Mouse (Mus musculus) heart, embryonic 11.5 days (tissue): ENCODE results near the gene Nes. TPM values are rescaled to one million over a fixed set of nuclear protein-coding genes. Genes with fewer than 3 reads are reported as not detected.
A peak's percentile ranks its signal among the peaks of the same experiment; 100 is the strongest.

Source experiments
- ATAC-seq: fragments of 200-750 bp; cut with Nextera tagmentation; replicated peaks from 2 replicates; pipeline ENCODE4 v1.8.0; 2017; ENCODE audit warnings: moderate library complexity; ENCODE audit not compliant: insufficient number of reproducible peaks, low FRiP score, low TSS enrichment
- H3K27ac ChIP-seq: fragments of 300-500 bp; sonication (generic); 2 replicates; pipeline ENCODE4 v1.5.1; 2014; ENCODE audit warnings: mild to moderate bottlenecking, low read depth, low read length
- H3K27me3 ChIP-seq: fragments of 300-500 bp; sonication (generic); 2 replicates; pipeline ENCODE4 v1.6.1; 2014; ENCODE audit warnings: mild to moderate bottlenecking, low read length, mixed read lengths; ENCODE audit not compliant: control insufficient read depth, insufficient read depth
- H3K36me3 ChIP-seq: fragments of 300-500 bp; sonication (generic); 2 replicates; pipeline ENCODE4 v1.6.1; 2014; ENCODE audit warnings: mild to moderate bottlenecking, low read length, moderate library complexity, mixed read lengths; ENCODE audit not compliant: control insufficient read depth, insufficient read depth
- H3K4me1 ChIP-seq: fragments of 300-500 bp; sonication (generic); 2 replicates; pipeline ENCODE4 v1.6.1; 2014; ENCODE audit warnings: low read length; ENCODE audit not compliant: control insufficient read depth, insufficient read depth
- H3K4me2 ChIP-seq: fragments of 300-500 bp; sonication (generic); 2 replicates; pipeline ENCODE4 v1.6.1; 2014; ENCODE audit warnings: mild to moderate bottlenecking, moderate library complexity
- H3K4me3 ChIP-seq: fragments of 300-500 bp; sonication (generic); 2 replicates; pipeline ENCODE4 v1.5.1; 2014; ENCODE audit warnings: low read depth, low read length
- H3K9ac ChIP-seq: fragments of 300-500 bp; sonication (generic); 2 replicates; pipeline ENCODE4 v1.6.1; 2014; ENCODE audit warnings: mild to moderate bottlenecking, low read depth, low read length, moderate library complexity
- H3K9me3 ChIP-seq: fragments of 300-500 bp; sonication (generic); replicated peaks from 2 replicates; pipeline ENCODE4 v1.6.1; 2016; ENCODE audit warnings: low read length; ENCODE audit not compliant: control insufficient read depth
- WGBS: fragments of 180-500 bp; shearing (Covaris S2); extraction: QIAGEN DNeasy Blood & Tissue Kit; methylation state at CpG from one replicate; pipeline ENCODE4 v1.1.7; 2014; ENCODE audit not compliant: insufficient replicate concordance; 5-methylcytosine and 5-hydroxymethylcytosine counted together
- polyA plus RNA-seq: library from polyadenylated mRNA; unstranded; fragments of >200 nt; fragmentation: Nextera tagmentation; extraction: Ambion mirVana; gene quantifications from 2 replicates; pipeline ENCODE4 v1.2.1, GENCODE M21; 2014

The Nes gene
- polyA plus RNA-seq, 1 experiment from 2014 or later = 15.1 TPM

GRCm38 (mm10) chr3:87935776-87936175 lies 35.1 kb upstream of the Nes start:
- no peak for ATAC-seq
- no peak overlapping the region for H3K4me3 ChIP-seq

GRCm38 (mm10) chr3:87940611-87941010 lies 30.3 kb upstream of the Nes start:
- Histone ChIP-seq H3K9me3 (no peaks in the 10 kb centered on the region), H3K4me2 (no peak overlapping the region), H3K4me1 (peaks cover 9% of the 10 kb centered on the region), H3K36me3 (peaks cover 28% of the 10 kb centered on the region), H3K27ac (no peak overlapping the region), H3K27me3 (peaks cover under 1% of the 10 kb centered on the region; the same call in 1 of the 2 replicates), H3K9ac (no peak overlapping the region), H3K4me3 (no peak overlapping the region)
- 77% methylated on average over 5 of the region's 5 CpGs for WGBS
- ATAC-seq = no peak

More at GRCm38 (mm10) chr3:87935776-87936175, 35.1 kb upstream of the Nes start:
- H3K9me3 ChIP-seq = no peaks in the 10 kb centered on the region
- H3K4me2 ChIP-seq = no peak overlapping the region
- no peak overlapping the region for H3K27ac ChIP-seq
- H3K36me3 ChIP-seq = peaks cover 30% of the 10 kb centered on the region
- H3K4me1 ChIP-seq = peaks cover 7% of the 10 kb centered on the region
- WGBS = 95% methylated on average over 2 of the region's 2 CpGs
- H3K9ac ChIP-seq = no peak overlapping the region
- H3K27me3 ChIP-seq = no peaks in the 10 kb centered on the region

- Histone ChIP-seq H3K4me3 (no peak overlapping the region), H3K27me3 (peaks cover 14% of the 10 kb centered on the region; the same call in 1 of the 2 replicates), H3K4me2 (no peak overlapping the region), H3K36me3 (peaks cover 28% of the 10 kb centered on the region), H3K9ac (no peak overlapping the region), H3K27ac (no peak overlapping the region), H3K4me1 (peaks cover 16% of the 10 kb centered on the region), H3K9me3 (no peaks in the 10 kb centered on the region)
- ATAC-seq = no peak
- 96% methylated on average over 2 of the region's 2 CpGs for WGBS
Observed at GRCm38 (mm10) chr3:87942471-87942870, 28.4 kb upstream of the Nes start.

- H3K27ac ChIP-seq = no peak overlapping the region
- no peak for ATAC-seq
- no peak overlapping the region for H3K4me3 ChIP-seq
- 77% methylated on average over 7 of the region's 7 CpGs for WGBS
- peaks cover 26% of the 10 kb centered on the region for H3K36me3 ChIP-seq
- H3K9me3 ChIP-seq = no peaks in the 10 kb centered on the region
- H3K9ac ChIP-seq = no peak overlapping the region
- H3K4me2 ChIP-seq = no peak overlapping the region
- peaks cover 25% of the 10 kb centered on the region for H3K4me1 ChIP-seq
- peaks cover 25% of the 10 kb centered on the region for H3K27me3 ChIP-seq
Observed at GRCm38 (mm10) chr3:87943586-87943985, 27.3 kb upstream of the Nes start.

- Histone ChIP-seq H3K9ac (peak overlapping the region; percentile 40; the same call in 1 of the 2 replicates), H3K27ac (no peak overlapping the region; the same call in 1 of the 2 replicates), H3K4me1 (peaks cover 36% of the 10 kb centered on the region), H3K4me3 (no peak overlapping the region), H3K36me3 (peaks cover 16% of the 10 kb centered on the region), H3K4me2 (no peak overlapping the region), H3K27me3 (peaks cover 39% of the 10 kb centered on the region), H3K9me3 (no peaks in the 10 kb centered on the region)
- WGBS = 33% methylated on average over 4 of the region's 4 CpGs
- peak; percentile 54; the same call in 1 of the 2 replicates for ATAC-seq
Observed at GRCm38 (mm10) chr3:87944838-87945600, 25.9 kb upstream of the Nes start.

- H3K36me3 ChIP-seq = peaks cover 10% of the 10 kb centered on the region
- H3K4me1 ChIP-seq = peaks cover 41% of the 10 kb centered on the region
- no peak overlapping the region for H3K4me3 ChIP-seq
- no peak for ATAC-seq
- no peak overlapping the region for H3K27ac ChIP-seq
- no peaks in the 10 kb centered on the region for H3K9me3 ChIP-seq
- H3K4me2 ChIP-seq = no peak overlapping the region
- H3K9ac ChIP-seq = no peak overlapping the region
- H3K27me3 ChIP-seq = peaks cover 48% of the 10 kb centered on the region
- 31% methylated on average over 12 of the region's 12 CpGs for WGBS
Observed at GRCm38 (mm10) chr3:87945781-87946540, 24.9 kb upstream of the Nes start.

- WGBS = 7% methylated on average over 1 of the region's 1 CpGs
- Histone ChIP-seq H3K9me3 (no peaks in the 10 kb centered on the region), H3K4me3 (no peak overlapping the region), H3K27ac (no peak overlapping the region), H3K4me1 (peaks cover 41% of the 10 kb centered on the region), H3K4me2 (no peak overlapping the region), H3K36me3 (peaks cover 7% of the 10 kb centered on the region; the same call in 1 of the 2 replicates), H3K27me3 (peaks cover 54% of the 10 kb centered on the region), H3K9ac (no peak overlapping the region)
- ATAC-seq = no peak
Observed at GRCm38 (mm10) chr3:87946541-87946860, 24.4 kb upstream of the Nes start.

GRCm38 (mm10) chr3:87947056-87947810 lies 23.6 kb upstream of the Nes start:
- peaks cover 41% of the 10 kb centered on the region for H3K4me1 ChIP-seq
- peaks cover 56% of the 10 kb centered on the region for H3K27me3 ChIP-seq
- peak overlapping the region; percentile 26 for H3K4me3 ChIP-seq
- no peak for ATAC-seq
- H3K9ac ChIP-seq = peak overlapping the region; percentile 54; the same call in 1 of the 2 replicates
- WGBS = 5% methylated on average over 26 of the region's 26 CpGs
- H3K9me3 ChIP-seq = no peaks in the 10 kb centered on the region
- no peak overlapping the region for H3K27ac ChIP-seq
- peak overlapping the region; percentile 60 for H3K4me2 ChIP-seq
- peaks cover 4% of the 10 kb centered on the region; the same call in 1 of the 2 replicates for H3K36me3 ChIP-seq
